Mouse (Mus musculus) urinary bladder, postnatal 0 days (tissue): ENCODE data around the gene Col6a2. TPM values are rescaled to one million over a fixed set of nuclear protein-coding genes. Genes with fewer than 3 reads are reported as not detected.

Experiments
- polyA plus RNA-seq: library from polyadenylated mRNA; unstranded; fragments of >200 nt; fragmentation: Nextera tagmentation; extraction: Ambion mirVana; gene quantifications from 2 replicates; pipeline ENCODE4 v1.2.1, GENCODE M21; 2015

Col6a2 gene
- polyA plus RNA-seq, result 347 and 388 TPM in 2 replicates

DNA sequence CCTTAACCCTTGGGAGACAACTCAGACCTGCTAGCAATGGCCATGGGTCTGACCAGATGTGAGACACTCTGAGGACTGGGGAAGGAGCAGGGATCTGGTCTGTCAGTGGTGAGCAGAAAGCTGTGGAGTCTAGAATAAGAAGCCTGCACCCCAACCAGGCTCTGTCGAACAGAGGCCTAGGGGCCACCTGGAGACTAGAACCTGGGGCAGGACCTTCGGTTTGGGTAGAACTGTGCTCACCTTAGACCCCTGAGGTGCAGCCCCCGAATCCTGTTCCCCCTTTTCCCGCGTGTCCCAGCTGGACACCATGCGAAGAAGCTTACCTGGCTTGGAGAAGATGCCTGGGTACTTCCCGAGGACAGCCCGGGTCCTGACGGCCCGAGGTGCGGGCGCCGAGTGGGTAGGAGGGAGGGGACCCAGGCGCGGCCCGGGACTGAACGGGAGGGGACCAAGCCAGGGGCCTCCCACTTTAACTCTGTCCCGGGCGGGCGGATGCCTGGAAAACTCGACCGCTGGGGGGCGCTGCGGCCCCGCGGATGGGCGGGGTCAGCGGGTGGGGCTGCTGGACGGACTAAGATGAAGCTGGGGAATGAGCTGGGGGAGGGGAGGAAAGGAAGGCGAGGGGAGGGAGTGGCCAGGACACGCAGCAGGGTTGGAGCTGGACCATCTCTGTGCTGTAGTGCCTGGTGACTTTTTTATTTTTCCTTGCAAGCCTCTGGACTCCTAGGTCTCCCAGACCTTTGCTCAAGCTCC, at the start of gene Col6a2:
Gene Col6a2, minus strand, starts transcription at position 703 of the 753 bp plus-strand sequence.

DNA sequence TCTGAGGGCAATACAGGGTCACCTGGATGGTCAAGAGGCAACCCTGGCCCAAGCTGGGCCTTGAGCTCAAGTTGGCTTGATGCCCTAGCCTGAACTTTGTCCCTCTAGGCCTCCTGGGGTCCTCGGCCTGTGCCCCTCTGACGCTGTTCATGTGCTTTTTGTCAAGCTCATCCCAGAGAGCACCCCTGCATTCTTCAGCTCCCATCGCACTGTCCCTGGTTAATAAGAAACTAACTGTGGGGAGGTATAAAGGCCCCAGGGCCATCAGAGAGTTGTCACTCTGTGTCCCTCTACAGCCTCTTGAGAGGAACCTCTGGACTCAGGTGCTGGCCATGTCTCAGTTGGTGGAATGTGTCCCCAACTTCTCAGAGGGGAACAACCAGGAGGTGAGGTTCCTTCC, 48.1 kb downstream of the Col6a2 start, which contains the start of gene Ftcd:
Gene Ftcd, plus strand, starts transcription at position 275 of the 400 bp plus-strand sequence.

GRCm38 (mm10) chr10:76561972-76562371, 61.5 kb downstream of the Col6a2 start, which contains the start of gene Spatc1l:
Gene Spatc1l, plus strand, starts transcription at chr10:76562272.

Other genes with a start within 250 kb of the Col6a2 start
- gene AC141477.1, start 183.2 kb downstream of the Col6a2 start, polyA plus RNA-seq, result not detected in 2 replicates
- 3.7 and 5.2 TPM in 2 replicates for gene Pcnt, start 180.8 kb downstream of the Col6a2 start, polyA plus RNA-seq
- not detected in 2 replicates for gene 2610028H24Rik, start 174.5 kb downstream of the Col6a2 start, polyA plus RNA-seq
- gene Mcm3ap, start 154.7 kb downstream of the Col6a2 start, polyA plus RNA-seq, result 24.9 and 27.8 TPM in 2 replicates
- gene Ybey, start 154.5 kb downstream of the Col6a2 start, polyA plus RNA-seq, result 3.1 and 3.4 TPM in 2 replicates
- gene Lss, start 92.0 kb downstream of the Col6a2 start, polyA plus RNA-seq, result 27.7 and 57.3 TPM in 2 replicates
- not detected in 2 replicates for gene Spatc1l, start 61.4 kb downstream of the Col6a2 start, polyA plus RNA-seq
- gene Ftcd, start 48.0 kb downstream of the Col6a2 start, polyA plus RNA-seq, result 0.28 and 0.54 TPM in 2 replicates
- gene Col6a1, start 102.5 kb upstream of the Col6a2 start, polyA plus RNA-seq, result 458 and 470 TPM in 2 replicates